Mouse (Mus musculus): ENCODE data around the gene Gdpd5.

- TF ChIP-seq POLR2A (IDR thresholded peaks at IDR 0.05; ENCODE audit: low read depth, low read length), result no peak
- no peak for TF ChIP-seq CTCF (IDR thresholded peaks at IDR 0.05; ENCODE audit: extremely low read depth, insufficient read length, insufficient replicate concordance, low read depth, low read length)
Observed at GRCm38 (mm10) chr7:99360021-99360802, 21.0 kb upstream of the Gdpd5 start.
